ENCODE assay signal across 39 mouse cellular contexts in genomic region chr11:74413449-74413972, GRCm38 (mm10). TPM values are rescaled to one million over a fixed set of nuclear protein-coding genes. Genes with fewer than 3 reads are reported as not detected.
DNase-seq lines count a peak whose midpoint lies in the region; ATAC-seq lines count a peak whose summit lies in the region.
"Had no signal": no experiment of that assay in that cellular context is flagged by ENCODE, and none has a peak within 500 bp of the region (broad histone marks: within the 10 kb centered on the region; RNA-seq: fewer than 3 reads in every experiment).

No protein-coding gene starts in this region.

- no peaks in the 10 kb centered on the region for H3K36me3 ChIP-seq in heart, embryonic 11.5 days (ENCODE audit: control insufficient read depth, insufficient read depth, low read length)
- H3K36me3 ChIP-seq: liver, embryonic 12.5 days had no signal

- no peak for ATAC-seq in heart, embryonic 11.5 days (replicated peaks; ENCODE audit: insufficient number of reproducible peaks, low FRiP score, low TSS enrichment)
- ATAC-seq: CD4-positive, CD25-positive, alpha-beta regulatory T cell, adult 4 months; forebrain, embryonic 13.5 days; hindbrain, embryonic 16.5 days; liver, embryonic 12.5 days; lung, postnatal 0 days had no signal

- no peak overlapping the region for H3K4me3 ChIP-seq in heart, embryonic 11.5 days (ENCODE audit: low read depth, low read length)
- no peak overlapping the region for H3K4me3 ChIP-seq in brown adipose tissue, adult 24 weeks (ENCODE audit: insufficient read depth, low read depth, low read length)
- H3K4me3 ChIP-seq: forebrain, embryonic 13.5 days; heart, adult 2 months; liver, embryonic 12.5 days had no signal

- H3K4me1 ChIP-seq in heart, embryonic 11.5 days (ENCODE audit: control insufficient read depth, insufficient read depth, low read length) = peaks cover 38% of the 10 kb centered on the region
- H3K4me1 ChIP-seq in brown adipose tissue, adult 24 weeks (ENCODE audit: control insufficient read depth, insufficient read depth, insufficient read length, low read length) = peaks cover 19% of the 10 kb centered on the region
- H3K4me1 ChIP-seq: liver, embryonic 12.5 days had no signal

- H3K9me3 ChIP-seq in heart, embryonic 11.5 days (replicated peaks; ENCODE audit: control insufficient read depth, low read length) = no peaks in the 10 kb centered on the region
- H3K9me3 ChIP-seq: forebrain, embryonic 13.5 days; liver, embryonic 12.5 days had no signal

- 65% methylated on average over 3 of the region's 3 CpGs for WGBS in heart, embryonic 11.5 days (ENCODE audit: insufficient replicate concordance)

- H3K9ac ChIP-seq in heart, embryonic 11.5 days (ENCODE audit: low read depth, low read length) = no peak overlapping the region
- H3K9ac ChIP-seq: forebrain, embryonic 13.5 days; liver, embryonic 12.5 days; liver, postnatal 0 days had no signal

- no peaks in the 10 kb centered on the region for H3K27me3 ChIP-seq in heart, embryonic 11.5 days (ENCODE audit: control insufficient read depth, insufficient read depth, low read length)
- H3K27me3 ChIP-seq: forebrain, embryonic 13.5 days; liver, embryonic 12.5 days had no signal

- DNase-seq in heart, adult 18-20 months = peak; percentile 48 to 52
- peak; percentile 15 for DNase-seq in lung, postnatal 36 days
- no peak for DNase-seq in lung, adult 18-20 months
- no peak for DNase-seq in thymus, adult 18-20 months
- no peak for DNase-seq in kidney, adult 18-20 months
- DNase-seq: adrenal gland, postnatal 25 days; cerebellum, adult 8-10 months; cerebellum, postnatal 36 days; gastrocnemius, postnatal 14 days; kidney, adult 2 months; kidney, postnatal 36 days; left cerebral cortex, postnatal 4 days; liver, postnatal 0 days; midbrain, embryonic 14.5 days; right cerebral cortex, postnatal 4 days; thymus, postnatal 25 days had no signal

- H3K27ac ChIP-seq in heart, embryonic 11.5 days (ENCODE audit: low read depth, low read length) = no peak overlapping the region
- H3K27ac ChIP-seq in brown adipose tissue, adult 24 weeks (replicated peaks; ENCODE audit: low read depth, low read length) = 0 out of 2 replicates have a peak overlapping the region, but pooled peaks have one; percentile 15
- H3K27ac ChIP-seq: forebrain, embryonic 13.5 days; heart, adult 2 months; liver, embryonic 12.5 days; macrophage had no signal

- no peak overlapping the region for H3K4me2 ChIP-seq in heart, embryonic 11.5 days
- H3K4me2 ChIP-seq: forebrain, embryonic 13.5 days; liver, embryonic 12.5 days had no signal

RNA-seq across cellular contexts. Expression of gene Olfr412, which starts 51.6 kb away (rescaled TPM):
- not detected for total RNA-seq in heart, adult 18-20 months (2021)
- polyA plus RNA-seq in heart, embryonic 11.5 days (2014; fragmentation: Nextera tagmentation; extraction: Ambion mirVana) = not detected in 2 replicates
- not detected in 2 replicates for polyA plus RNA-seq in brown adipose tissue, adult 24 weeks (2012; ENCODE audit: insufficient read depth, insufficient read length, missing spikeins)
- total RNA-seq: adrenal gland, adult 18-20 months; adrenal gland, postnatal 25 days; gastrocnemius, postnatal 14 days; heart, adult 2 months; layer of hippocampus, adult 8-10 months; layer of hippocampus, postnatal 36 days; left cerebral cortex, postnatal 4 days; megakaryocyte-erythroid progenitor cell, adult 5-6 weeks; monocyte, adult 5-6 weeks had no signal
- polyA plus RNA-seq: brain, embryonic 14.5 days; CD4-positive, CD25-positive, alpha-beta regulatory T cell, adult 4 months; embryonic facial prominence, embryonic 11.5 days; forebrain, embryonic 13.5 days; heart, adult 2 months; heart, postnatal 0 days; hindbrain, embryonic 11.5 days; hindbrain, embryonic 16.5 days; intestine, embryonic 14.5 days; kidney, adult 2 months; kidney, embryonic 16.5 days; limb, embryonic 14.5 days; liver, embryonic 12.5 days; liver, postnatal 0 days; lung, postnatal 0 days; macrophage; midbrain, embryonic 14.5 days; neural tube, embryonic 14.5 days; stomach, embryonic 14.5 days had no signal

Comparison
In these comparisons a context has a peak if more than half of its experiments do, and no peak if none do; other contexts are left out.
1. DNase-seq: peak in heart, adult 18-20 months (2 of 2) and lung, postnatal 36 days (single experiment); none in lung, adult 18-20 months (0 of 2), thymus, adult 18-20 months (0 of 2) and kidney, adult 18-20 months (single experiment).